11 mouse cellular contexts compared by ENCODE assay signal in genomic region chr4:120188651-120189161, GRCm38 (mm10). TPM values are rescaled to one million over a fixed set of nuclear protein-coding genes. Genes with fewer than 3 reads are reported as not detected.
DNase-seq lines count a peak whose midpoint lies in the region; ATAC-seq and TF ChIP-seq lines count a peak whose summit lies in the region.
"Had no signal": no experiment of that assay in that cellular context is flagged by ENCODE, and none has a peak within 500 bp of the region (broad histone marks: within the 10 kb centered on the region; RNA-seq: fewer than 3 reads in every experiment).

No protein-coding gene starts in this region.

- no peak for TF ChIP-seq POLR2A in lung, adult 2 months (IDR thresholded peaks at IDR 0.05; ENCODE audit: borderline replicate concordance, extremely low read depth, low read depth, low read length)
- no peak for TF ChIP-seq POLR2A in cerebellum, adult 2 months (IDR thresholded peaks at IDR 0.05; ENCODE audit: borderline replicate concordance, insufficient read depth, low read length)

- DNase-seq in lung, embryonic 14.5 days: no peak
- DNase-seq in lung, adult 2 months: no peak
- peak; percentile 92 to 98 for DNase-seq in cerebellum, adult 2 months
- DNase-seq in gastrocnemius, adult 2 months: peak; percentile 73
- DNase-seq in left cerebral cortex, postnatal 10 days (ENCODE audit: extremely low spot score in 1 of 2, low spot score in 2 of 2): peak; percentile 70 to 75
- no peak for DNase-seq in thymus, adult 18-20 months
- no peak for DNase-seq in thymus, postnatal 4 days

- no peak for TF ChIP-seq CTCF in lung, embryonic 14.5 days (IDR thresholded peaks at IDR 0.05; ENCODE audit: low read depth)
- no peak for TF ChIP-seq CTCF in lung, adult 2 months (IDR thresholded peaks at IDR 0.05; ENCODE audit: insufficient read depth, low read length)
- no peak for TF ChIP-seq CTCF in cerebellum, adult 2 months (IDR thresholded peaks at IDR 0.05; ENCODE audit: borderline replicate concordance, insufficient read depth, low read depth, low read length)
- no peak for TF ChIP-seq CTCF in gastrocnemius, adult 2 months (IDR thresholded peaks at IDR 0.05)

- no peaks in the 10 kb centered on the region for H3K27me3 ChIP-seq in lung, embryonic 14.5 days (ENCODE audit: insufficient read depth, low read length)
- no peaks in the 10 kb centered on the region for H3K27me3 ChIP-seq in cerebellum, adult 2 months (ENCODE audit: control insufficient read depth, insufficient read depth, low read length)
- H3K27me3 ChIP-seq in neural tube, embryonic 13.5 days: peaks cover 8% of the 10 kb centered on the region; the same call in 1 of the 2 replicates

- H3K4me1 ChIP-seq in lung, embryonic 14.5 days (ENCODE audit: insufficient read depth): no peaks in the 10 kb centered on the region
- no peaks in the 10 kb centered on the region for H3K4me1 ChIP-seq in lung, adult 2 months (ENCODE audit: control insufficient read depth, insufficient read depth, low read length)
- peaks cover 20% of the 10 kb centered on the region for H3K4me1 ChIP-seq in cerebellum, adult 2 months (ENCODE audit: control insufficient read depth, insufficient read depth, low read length)
- peaks cover 24% of the 10 kb centered on the region for H3K4me1 ChIP-seq in neural tube, embryonic 13.5 days (replicated peaks)

- no peak overlapping the region for H3K9ac ChIP-seq in lung, embryonic 14.5 days
- no peak overlapping the region for H3K9ac ChIP-seq in neural tube, embryonic 13.5 days

- no peak overlapping the region for H3K27ac ChIP-seq in lung, embryonic 14.5 days (ENCODE audit: low read depth)
- H3K27ac ChIP-seq in cerebellum, adult 2 months (ENCODE audit: insufficient read depth, low read length): no peak overlapping the region
- H3K27ac ChIP-seq in gastrocnemius, adult 2 months: 0 out of 2 replicates have a peak overlapping the region, but pooled peaks have one; percentile 24
- H3K27ac ChIP-seq in neural tube, embryonic 13.5 days (replicated peaks): peak overlapping the region; percentile 25

- 0 out of 2 replicates have a peak, but pooled peaks have one; percentile 29 for ATAC-seq in lung, embryonic 14.5 days (ENCODE audit: insufficient read depth)
- peak; percentile 94 for ATAC-seq in neural tube, embryonic 13.5 days (ENCODE audit: low read depth)

- intact Hi-C loops in gastrocnemius, adult 2 months (cut with DNase I): no loop called here
- intact Hi-C loops in left cerebral cortex, postnatal 10 days (cut with DNase I): no loop called here

- H3K4me2 ChIP-seq in lung, embryonic 14.5 days: no peak overlapping the region
- no peak overlapping the region for H3K4me2 ChIP-seq in neural tube, embryonic 13.5 days

- no peak overlapping the region for H3K4me3 ChIP-seq in lung, embryonic 14.5 days (ENCODE audit: low read depth, low read length)
- no peak overlapping the region for H3K4me3 ChIP-seq in lung, adult 2 months (replicated peaks; ENCODE audit: extremely low read depth, low read depth, low read length)
- H3K4me3 ChIP-seq in cerebellum, adult 2 months (replicated peaks; ENCODE audit: insufficient read depth, low read depth, low read length): no peak overlapping the region
- no peak overlapping the region for H3K4me3 ChIP-seq in gastrocnemius, adult 2 months
- no peak overlapping the region for H3K4me3 ChIP-seq in neural tube, embryonic 13.5 days

- no peaks in the 10 kb centered on the region for H3K9me3 ChIP-seq in lung, embryonic 14.5 days (ENCODE audit: low read depth, low read length)
- H3K9me3 ChIP-seq in neural tube, embryonic 13.5 days: no peaks in the 10 kb centered on the region

- WGBS in lung, embryonic 14.5 days: 67% methylated on average over 10 of the region's 10 CpGs
- WGBS in lung, adult 2 months: 36% methylated on average over 10 of the region's 10 CpGs
- WGBS in cerebellum, adult 2 months: 3% methylated on average over 10 of the region's 10 CpGs
- WGBS in neural tube, embryonic 13.5 days: 31% methylated on average over 10 of the region's 10 CpGs

- H3K36me3 ChIP-seq in lung, embryonic 14.5 days (ENCODE audit: insufficient read depth): no peaks in the 10 kb centered on the region
- H3K36me3 ChIP-seq in neural tube, embryonic 13.5 days: no peaks in the 10 kb centered on the region

RNA-seq across cellular contexts. Expression of gene Edn2, which starts 27.7 kb away (rescaled TPM):
- 0.34 and 0.78 TPM in 2 replicates for polyA plus RNA-seq in lung, embryonic 14.5 days (2014; fragmentation: Nextera tagmentation; extraction: Ambion mirVana)
- polyA plus RNA-seq in lung, adult 2 months (2012; rRNA removed): 0.27 and 0.68 TPM in 2 replicates
- 0.11 TPM in 1 of 2 replicates, not detected in the other for polyA plus RNA-seq in cerebellum, adult 2 months (2012; rRNA removed)
- not detected for total RNA-seq in gastrocnemius, adult 2 months (2021)
- not detected for total RNA-seq in left cerebral cortex, postnatal 10 days (2021)
- polyA plus RNA-seq in neural tube, embryonic 13.5 days (2015; fragmentation: Nextera tagmentation; extraction: Ambion mirVana): 0.21 and 0.47 TPM in 2 replicates
- total RNA-seq: heart, adult 18-20 months; MEL; neutrophil, adult 5-6 weeks had no signal

Comparison
In these comparisons a context has a peak if more than half of its experiments do, and no peak if none do; other contexts are left out.
1. DNase-seq: peak in cerebellum, adult 2 months (2 of 2), gastrocnemius, adult 2 months (single experiment) and left cerebral cortex, postnatal 10 days (2 of 2); none in lung, embryonic 14.5 days (single experiment), lung, adult 2 months (single experiment), thymus, adult 18-20 months (0 of 2) and thymus, postnatal 4 days (single experiment).
2. H3K27ac ChIP-seq: peak in gastrocnemius, adult 2 months (single experiment) and neural tube, embryonic 13.5 days (single experiment); none in lung, embryonic 14.5 days (single experiment) and cerebellum, adult 2 months (single experiment).